Mouse (Mus musculus): ENCODE results near the gene Gins1.
A peak's percentile ranks its signal among the peaks of the same experiment; 100 is the strongest.
"Not testable (repeated sequence)": the region's sequence is repeated elsewhere in the genome, so short reads cannot be mapped to it uniquely, and the experiment has no call there.

Gene Gins1

DNA sequence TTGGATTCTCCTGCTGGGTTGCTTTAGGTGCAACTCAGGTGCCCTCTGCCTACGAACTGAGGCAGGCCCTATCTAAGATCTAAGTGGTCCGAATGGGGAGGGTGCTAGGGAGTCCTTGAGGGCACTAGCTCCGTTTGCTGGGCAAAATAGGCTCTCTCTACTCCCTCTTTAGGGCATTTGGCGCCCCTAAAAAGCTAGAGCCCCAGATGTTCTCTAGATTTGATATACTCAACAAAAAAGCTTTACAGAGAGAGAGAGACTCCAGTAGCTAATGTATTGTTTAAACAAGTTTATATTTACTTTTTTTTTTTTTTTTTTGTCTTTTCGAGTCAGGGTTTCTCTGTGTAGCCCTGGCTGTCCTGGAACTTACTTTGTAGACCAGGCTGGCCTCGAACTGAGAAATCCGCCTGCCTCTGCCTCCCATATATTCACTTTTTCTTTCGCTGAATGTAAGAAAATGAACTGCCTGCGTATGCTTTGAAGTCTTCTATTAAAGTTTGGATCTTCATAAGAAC lies at the start of gene Gins1:
Gins1 (plus strand) TSS at position 465 of the 515 bp plus-strand sequence.
- DNase-seq (ENCODE audit: low read depth, low spot score), result no peak

GRCm38 (mm10) chr2:150858724-150859487 lies 46.3 kb upstream of the Gins1 start:
- DNase-seq (ENCODE audit: low read depth, low spot score), result no peak

DNA sequence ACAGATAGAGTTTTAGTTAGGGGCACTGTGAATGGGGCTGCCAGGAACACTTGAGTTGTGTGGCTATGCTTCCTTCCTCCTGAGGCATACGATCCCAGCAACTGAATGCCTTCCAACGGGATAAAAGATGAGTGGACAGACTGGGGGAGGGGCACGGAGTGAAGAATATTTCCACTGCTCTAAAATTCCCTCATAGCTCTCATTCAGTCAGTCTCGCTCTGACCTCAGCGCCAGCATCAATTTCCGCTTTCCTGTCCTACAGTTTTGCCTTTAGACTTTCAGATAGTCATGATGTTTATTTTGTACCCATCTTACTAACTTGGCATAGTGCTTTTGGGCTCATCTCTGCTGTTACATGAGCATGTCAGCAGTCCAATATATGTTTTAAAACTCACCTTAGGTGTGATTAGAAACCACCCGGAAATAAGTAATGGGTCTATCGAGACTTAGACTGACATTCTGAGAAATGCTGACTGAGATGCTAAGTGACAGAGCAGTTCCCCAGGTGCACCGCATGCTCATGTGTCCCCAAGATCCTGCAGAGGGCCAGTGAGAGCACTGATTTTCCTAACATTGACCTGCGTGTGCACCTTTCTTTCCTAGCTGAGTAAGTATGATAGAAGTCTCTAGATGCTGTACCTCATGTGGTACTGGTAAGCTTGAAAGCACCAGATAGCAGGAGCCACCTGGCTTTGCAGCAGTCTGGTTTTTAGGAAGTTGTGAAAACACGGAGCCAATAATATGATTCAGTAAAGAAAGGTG lies 45.3 kb upstream of the Gins1 start:
- no peak for DNase-seq (ENCODE audit: low read depth, low spot score)

DNA sequence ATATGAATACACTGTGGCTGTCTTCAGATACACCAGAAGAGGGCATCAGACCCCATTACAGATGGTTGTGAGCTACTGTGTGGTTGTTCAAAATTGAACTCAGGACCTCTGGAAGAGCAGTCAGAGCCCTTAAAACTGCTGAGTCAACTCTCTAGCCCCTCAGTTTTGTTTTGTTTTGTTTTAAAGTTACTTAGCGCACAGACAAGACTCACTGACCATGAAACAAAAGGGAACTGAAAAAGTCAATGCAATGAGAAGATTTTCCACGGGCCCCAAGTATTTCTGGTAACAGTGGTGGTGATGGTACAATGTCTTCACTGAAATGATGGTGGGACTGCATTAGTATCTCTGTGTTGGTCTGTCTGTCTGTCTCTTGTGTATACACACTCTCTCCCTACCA lies 44.1 kb upstream of the Gins1 start:
- no peak for DNase-seq (ENCODE audit: low read depth, low spot score)

DNA sequence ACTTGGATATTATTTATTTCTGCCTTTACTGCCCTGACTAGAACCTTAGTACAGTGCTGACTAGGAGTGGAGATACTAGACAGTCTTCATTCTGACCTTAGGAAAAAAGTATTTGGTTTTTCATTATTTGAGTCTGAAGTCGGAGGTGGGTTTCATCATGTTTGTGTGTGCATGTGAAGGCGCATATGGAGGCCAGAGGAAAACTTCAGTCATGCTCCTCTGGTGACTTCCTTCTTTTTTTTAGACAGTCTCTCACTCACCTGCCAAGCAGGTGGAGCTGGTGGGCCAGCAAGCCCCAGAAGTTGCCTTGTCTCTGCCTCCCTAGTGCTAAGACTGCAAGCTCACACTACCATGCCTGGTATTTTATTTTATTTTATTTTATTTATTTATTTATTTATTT lies 38.2 kb upstream of the Gins1 start:
- no peak for DNase-seq (ENCODE audit: low read depth, low spot score)

GRCm38 (mm10) chr2:150869446-150869845 lies 35.8 kb upstream of the Gins1 start:
- DNase-seq (ENCODE audit: low read depth, low spot score), result no peak

GRCm38 (mm10) chr2:150874508-150874907 lies 30.7 kb upstream of the Gins1 start:
- DNase-seq (ENCODE audit: low read depth, low spot score), result no peak

- DNase-seq (ENCODE audit: low read depth, low spot score), result no peak
These were observed 30.0 kb upstream of the Gins1 start for GRCm38 (mm10) chr2:150875226-150875625.

DNA sequence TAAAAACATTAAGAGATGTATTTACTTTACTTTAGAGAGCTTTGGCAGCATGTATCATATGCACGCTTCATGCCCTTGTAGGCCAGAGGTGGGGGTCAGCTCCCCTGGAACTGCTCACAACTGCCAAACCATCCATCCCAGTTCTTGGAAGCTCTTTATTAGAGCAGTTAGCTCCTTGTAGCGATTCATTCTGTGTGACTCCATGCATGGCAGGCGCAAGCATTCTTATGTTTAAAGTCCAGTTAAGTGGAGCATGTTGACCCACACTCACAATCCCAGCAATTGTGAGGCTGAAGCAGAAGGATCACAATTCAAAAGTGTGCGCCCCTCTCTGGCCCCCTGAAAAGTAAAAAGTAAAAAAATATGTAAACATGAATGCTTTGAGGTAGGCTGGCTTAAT lies 27.6 kb upstream of the Gins1 start:
- no peak for DNase-seq (ENCODE audit: low read depth, low spot score)

GRCm38 (mm10) chr2:150884075-150884778 lies 21.0 kb upstream of the Gins1 start:
- no peak for DNase-seq (ENCODE audit: low read depth, low spot score)

GRCm38 (mm10) chr2:150884779-150885110 lies 20.5 kb upstream of the Gins1 start:
- no peak for DNase-seq (ENCODE audit: low read depth, low spot score)

- no peak for DNase-seq (ENCODE audit: low read depth, low spot score)
These were observed 19.4 kb upstream of the Gins1 start for GRCm38 (mm10) chr2:150885814-150886213.

- DNase-seq (ENCODE audit: low read depth, low spot score), result no peak
These were observed 18.9 kb upstream of the Gins1 start for GRCm38 (mm10) chr2:150886315-150886714.

DNA sequence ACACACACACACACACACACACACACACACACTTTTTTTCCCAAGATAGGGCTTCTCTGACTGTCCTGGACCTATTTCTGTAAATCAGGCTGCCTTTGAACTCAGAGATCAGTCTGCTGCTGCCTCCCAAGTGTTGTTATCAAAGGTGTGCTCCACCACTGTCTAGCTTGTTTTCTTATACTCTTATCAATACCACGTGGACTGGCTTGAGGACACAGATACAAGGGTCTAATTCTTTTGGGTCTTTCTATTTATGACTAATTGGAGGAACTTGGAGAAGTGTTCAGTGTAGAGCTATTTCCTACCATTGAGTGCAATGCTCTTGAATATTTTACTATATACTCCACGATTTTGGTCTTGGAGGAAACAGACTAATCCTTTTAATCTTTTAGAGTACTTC lies 17.8 kb upstream of the Gins1 start:
- no peak for DNase-seq (ENCODE audit: low read depth, low spot score)

DNA sequence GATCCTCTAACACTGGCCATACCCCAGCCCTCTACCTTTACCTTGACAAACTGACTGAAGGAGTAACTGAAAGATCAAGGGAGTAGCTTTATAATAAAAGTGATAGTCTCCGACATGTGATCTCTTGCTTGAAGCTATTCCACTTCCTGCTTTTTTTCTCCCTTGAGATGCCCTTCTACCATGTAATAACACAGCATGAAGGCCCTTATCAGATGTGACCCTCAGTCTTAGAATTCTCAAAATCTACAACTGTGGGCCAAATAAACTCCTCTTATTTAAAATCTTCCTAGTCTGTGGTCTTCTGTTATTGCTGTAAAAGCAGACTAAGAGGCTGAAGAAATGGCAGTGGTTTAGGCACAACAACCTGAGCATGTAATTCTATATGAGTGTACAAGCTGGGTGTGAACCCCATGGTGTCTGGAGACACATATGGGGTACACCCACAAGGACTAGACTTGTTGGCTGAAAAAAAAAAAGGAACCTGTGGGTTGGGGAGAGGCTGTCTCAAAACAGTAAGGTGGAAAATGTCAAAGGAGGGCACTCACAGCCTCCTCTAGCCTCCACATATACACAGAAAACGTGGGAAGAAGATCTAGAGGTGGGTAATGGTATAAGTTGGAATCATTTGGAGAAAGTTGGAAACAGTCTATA lies 10.5 kb upstream of the Gins1 start:
- DNase-seq (ENCODE audit: low read depth, low spot score), result no peak

DNA sequence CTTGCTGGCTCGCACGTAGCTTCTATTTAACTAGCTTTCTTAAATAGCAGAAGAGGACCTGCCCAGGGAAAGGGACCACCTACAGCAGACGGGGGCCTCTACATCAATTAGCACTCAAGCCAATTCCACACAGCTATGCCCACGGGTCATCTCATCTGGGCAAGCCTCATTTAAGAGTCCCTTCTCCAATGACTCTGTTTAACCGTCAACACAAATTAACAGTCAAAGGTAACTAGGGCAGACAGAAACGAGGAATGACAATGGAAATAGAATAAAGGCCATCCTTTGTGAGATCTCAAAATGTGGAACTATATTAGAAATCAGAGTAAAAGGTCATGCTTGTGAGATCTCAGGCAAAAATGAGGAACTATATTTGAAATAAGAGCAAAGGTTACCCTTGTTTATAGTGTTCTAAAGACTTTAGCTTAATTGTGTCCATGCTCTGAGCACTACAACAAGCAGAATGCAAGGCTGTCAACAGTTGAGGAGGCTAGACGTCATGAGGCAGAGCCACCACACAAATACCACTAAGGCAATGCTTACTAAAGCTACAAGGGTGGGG lies 9.4 kb upstream of the Gins1 start:
- no peak for DNase-seq (ENCODE audit: low read depth, low spot score)

- no peak for DNase-seq (ENCODE audit: low read depth, low spot score)
These were observed 4.9 kb upstream of the Gins1 start for GRCm38 (mm10) chr2:150900341-150900740.

GRCm38 (mm10) chr2:150902347-150902746 lies 2.9 kb upstream of the Gins1 start:
- DNase-seq (ENCODE audit: low read depth, low spot score), result no peak

DNA sequence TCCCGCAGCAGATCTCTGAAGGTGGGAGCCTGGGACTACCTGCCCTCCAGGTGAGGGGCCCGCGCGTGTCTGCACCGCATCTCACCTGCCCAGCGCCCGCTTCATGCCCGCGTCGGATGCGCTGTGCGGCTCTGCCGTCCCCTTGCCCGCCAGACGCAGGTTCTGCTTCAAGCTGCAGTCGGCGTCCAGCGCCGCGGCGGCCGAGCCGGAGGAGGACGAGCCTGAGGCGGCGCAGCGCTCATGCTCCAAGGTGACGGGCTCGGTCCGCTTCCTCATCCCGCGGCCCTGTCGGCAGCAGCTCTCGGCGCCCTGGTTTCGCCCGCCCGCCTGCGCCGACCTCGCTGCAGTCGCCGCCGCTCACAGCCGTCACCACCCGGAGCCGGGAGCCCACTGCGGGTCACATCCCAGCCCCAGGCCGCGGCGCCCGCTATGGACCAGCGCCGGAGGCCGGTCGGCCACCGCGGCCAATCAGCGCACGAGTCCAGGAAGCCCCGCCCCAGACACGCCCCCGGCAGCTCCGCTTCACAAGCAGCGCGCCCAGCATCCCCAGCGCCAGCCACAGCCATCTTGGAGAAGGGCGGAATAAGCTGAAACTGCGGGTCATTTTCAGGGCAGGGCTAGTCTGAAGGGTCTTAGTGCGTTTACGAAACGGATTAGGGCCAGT lies 796 bp upstream of the Gins1 start, which contains the start of gene Abhd12:
Abhd12 (minus strand) TSS at position 470 of the 664 bp plus-strand sequence.
- peak; percentile 91 for DNase-seq (ENCODE audit: low read depth, low spot score)

DNA sequence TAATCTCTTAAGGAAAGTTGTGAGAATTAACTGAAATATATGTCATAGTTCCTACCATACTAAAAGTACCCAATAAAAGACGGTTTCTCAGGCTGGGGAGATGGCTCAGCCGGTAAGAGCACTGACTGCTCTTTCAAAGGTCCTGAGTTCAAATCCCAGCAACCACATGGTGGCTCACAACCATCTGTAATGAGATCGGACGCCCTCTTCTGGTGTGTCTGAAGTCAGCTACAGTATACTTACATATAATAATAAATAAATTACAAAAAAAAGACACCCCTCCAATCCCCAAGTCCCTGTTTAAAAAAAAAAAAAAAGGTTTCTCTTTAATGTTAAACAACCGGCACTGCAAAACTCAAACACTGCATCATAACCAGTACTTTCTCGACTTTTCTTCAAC lies 3.7 kb downstream of the Gins1 start:
- not testable (repeated sequence) for DNase-seq (ENCODE audit: low read depth, low spot score)

Measured in c-Kit-negative CD71-positive TER-119-positive erythroid progenitor cells, embryonic 14.5 days (primary cell).